Mouse (Mus musculus) 3134 (cell line): Measurements from ENCODE around the gene Ftl1.

ENCODE experiments used
- DNase-seq: peaks from one replicate; pipeline ENCODE4 v3.0.0-alpha.2; 2011; ENCODE audit warnings: low spot score; ENCODE audit not compliant: insufficient read length; ENCODE audit errors: extremely low read depth

Ftl1 gene

DNA sequence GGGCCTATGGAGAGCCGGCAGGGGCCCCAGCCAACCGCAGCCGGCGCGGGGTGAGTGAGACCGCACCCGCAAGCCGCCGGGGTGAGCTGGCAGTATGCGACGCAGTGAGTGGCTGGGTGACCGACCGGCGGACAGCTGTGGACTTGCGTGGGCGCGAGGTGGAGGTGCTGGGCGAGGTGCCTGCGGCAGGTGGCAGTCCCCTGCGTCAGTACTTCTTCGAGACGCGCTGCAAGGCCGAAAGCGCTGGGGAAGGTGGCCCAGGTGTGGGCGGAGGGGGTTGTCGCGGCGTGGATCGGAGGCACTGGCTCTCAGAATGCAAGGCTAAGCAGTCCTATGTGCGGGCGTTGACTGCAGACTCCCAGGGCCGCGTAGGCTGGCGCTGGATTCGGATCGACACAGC lies 44.0 kb downstream of the Ftl1 start:
- no peak for DNase-seq

- no peak for DNase-seq
Measured at GRCm38 (mm10) chr7:45414740-45415224, 44.9 kb downstream of the Ftl1 start.

- DNase-seq = no peak
Measured at GRCm38 (mm10) chr7:45413864-45414739, 45.6 kb downstream of the Ftl1 start.

GRCm38 (mm10) chr7:45413113-45413863 lies 46.4 kb downstream of the Ftl1 start, which contains the start of gene Ntf5:
TSS of gene Ntf5 (plus strand) at chr7:45413695.
- DNase-seq = peak; percentile 39

DNA sequence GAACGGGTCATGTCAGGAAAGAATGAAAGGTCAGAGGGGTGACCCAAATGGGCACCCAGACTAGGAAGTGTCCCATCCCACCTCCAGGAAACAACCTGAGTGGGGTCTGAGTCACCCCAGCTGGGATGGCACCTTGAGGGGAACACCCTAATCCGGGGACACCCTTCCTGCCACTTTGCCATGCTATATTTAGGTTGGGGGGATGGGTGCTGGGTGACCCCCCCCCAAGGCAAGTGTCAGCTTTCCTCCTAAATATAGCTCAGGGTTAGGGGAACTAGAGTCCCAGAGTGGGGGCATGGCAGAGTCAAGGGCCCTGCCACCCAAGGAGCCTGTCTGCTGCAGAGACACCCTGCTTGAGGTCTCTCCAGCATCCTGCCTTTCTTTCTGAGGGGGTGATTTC lies 47.3 kb downstream of the Ftl1 start:
- DNase-seq = no peak

DNA sequence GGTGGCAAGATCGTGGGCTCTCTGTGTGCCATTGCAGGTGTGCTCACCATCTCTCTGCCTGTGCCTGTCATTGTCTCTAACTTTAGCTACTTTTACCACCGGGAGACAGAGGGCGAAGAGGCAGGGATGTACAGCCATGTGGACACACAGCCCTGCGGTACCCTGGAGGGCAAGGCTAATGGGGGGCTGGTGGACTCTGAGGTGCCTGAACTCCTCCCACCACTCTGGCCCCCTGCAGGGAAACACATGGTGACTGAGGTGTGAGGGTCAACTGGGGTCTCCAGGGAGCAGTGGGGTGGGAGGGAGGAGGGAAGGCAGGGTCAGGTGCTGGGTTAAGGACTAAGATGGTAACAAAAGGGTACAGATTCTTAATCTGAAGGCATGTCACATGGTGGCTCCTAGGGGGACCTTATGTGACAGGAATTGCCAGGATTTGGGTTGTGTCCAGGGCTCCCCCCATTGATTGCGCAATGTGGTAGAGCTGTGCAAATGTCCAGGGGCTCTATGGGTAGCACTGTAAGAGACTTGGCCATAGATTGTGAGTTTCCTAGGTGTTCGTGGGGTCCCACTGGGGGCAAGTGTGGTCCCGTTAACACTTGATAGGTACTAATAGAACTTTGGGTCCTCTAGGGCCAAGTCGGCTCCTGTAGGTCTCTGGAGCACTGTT lies 50.1 kb downstream of the Ftl1 start:
- no peak for DNase-seq

- DNase-seq = no peak
Measured at GRCm38 (mm10) chr7:45408949-45409348, 50.7 kb downstream of the Ftl1 start.

- DNase-seq = no peak
Measured at GRCm38 (mm10) chr7:45408351-45408750, 51.3 kb downstream of the Ftl1 start.
